Mouse (Mus musculus) stomach, embryonic 15.5 days (tissue): ENCODE data around the gene Dzip1. TPM values are rescaled to one million over a fixed set of nuclear protein-coding genes. Genes with fewer than 3 reads are reported as not detected.

ENCODE experiments used
- ATAC-seq: fragments of 200-750 bp; cut with Nextera tagmentation; 2 replicates; pipeline ENCODE4 v1.8.0; 2017; ENCODE audit warnings: low read depth, moderate number of reproducible peaks, moderate TSS enrichment; ENCODE audit not compliant: insufficient read depth, low FRiP score
- H3K27ac ChIP-seq: fragments of 300-500 bp; sonication (generic); 2 replicates; pipeline ENCODE4 v1.5.1; 2015; ENCODE audit warnings: mild to moderate bottlenecking, inconsistent platforms
- H3K27me3 ChIP-seq: fragments of 300-500 bp; sonication (generic); replicated peaks from 2 replicates; pipeline ENCODE4 v1.6.1; 2015; ENCODE audit warnings: inconsistent platforms
- H3K36me3 ChIP-seq: fragments of 300-500 bp; sonication (generic); 2 replicates; pipeline ENCODE4 v1.6.1; 2015; ENCODE audit warnings: inconsistent platforms
- H3K4me1 ChIP-seq: fragments of 300-500 bp; sonication (generic); 2 replicates; pipeline ENCODE4 v1.6.1; 2015; ENCODE audit warnings: inconsistent platforms
- H3K4me2 ChIP-seq: fragments of 300-500 bp; sonication (generic); 2 replicates; pipeline ENCODE4 v1.6.1; 2015; ENCODE audit warnings: mild to moderate bottlenecking, inconsistent platforms
- H3K4me3 ChIP-seq: fragments of 300-500 bp; sonication (generic); replicated peaks from 2 replicates; pipeline ENCODE4 v1.5.1; 2015; ENCODE audit warnings: inconsistent platforms
- H3K9ac ChIP-seq: fragments of 300-500 bp; sonication (generic); 2 replicates; pipeline ENCODE4 v1.6.1; 2015; ENCODE audit warnings: inconsistent platforms
- H3K9me3 ChIP-seq: fragments of 300-500 bp; sonication (generic); 2 replicates; pipeline ENCODE4 v1.6.1; 2016; ENCODE audit warnings: inconsistent platforms
- WGBS: fragments of 180-500 bp; shearing (Covaris S2); methylation state at CpG from one replicate; pipeline ENCODE4 v1.1.7; 2015; 5-methylcytosine and 5-hydroxymethylcytosine counted together
- polyA plus RNA-seq: library from polyadenylated mRNA; unstranded; fragments of >200 nt; fragmentation: Nextera tagmentation; extraction: Ambion mirVana; gene quantifications from 2 replicates; pipeline ENCODE4 v1.2.1, GENCODE M21; 2015

The Dzip1 gene
- polyA plus RNA-seq, 1 experiment from 2014 or later, result 13.5 TPM

DNA sequence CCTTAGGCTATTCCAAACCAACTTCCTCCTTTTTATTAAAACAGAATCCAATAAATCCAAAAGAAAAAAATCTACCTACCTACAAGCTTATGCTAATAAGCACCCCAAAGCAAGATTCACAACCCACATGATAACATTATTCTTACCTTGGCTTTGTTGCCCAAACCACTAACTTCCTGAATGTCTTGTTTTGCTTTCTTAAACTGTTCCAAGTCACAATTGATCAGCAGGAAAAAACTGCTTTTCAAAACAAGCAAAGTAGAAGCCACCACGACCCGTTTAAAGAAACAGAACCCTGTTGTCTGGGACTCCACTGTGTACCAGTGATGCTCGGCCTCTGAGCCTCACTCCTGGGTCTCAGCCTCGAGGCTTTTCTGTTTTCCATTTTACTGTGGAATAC is 60.4 kb downstream of the Dzip1 start:
- 57% methylated on average over 4 of the region's 4 CpGs for WGBS
- H3K36me3 ChIP-seq, result no peaks in the 10 kb centered on the region

DNA sequence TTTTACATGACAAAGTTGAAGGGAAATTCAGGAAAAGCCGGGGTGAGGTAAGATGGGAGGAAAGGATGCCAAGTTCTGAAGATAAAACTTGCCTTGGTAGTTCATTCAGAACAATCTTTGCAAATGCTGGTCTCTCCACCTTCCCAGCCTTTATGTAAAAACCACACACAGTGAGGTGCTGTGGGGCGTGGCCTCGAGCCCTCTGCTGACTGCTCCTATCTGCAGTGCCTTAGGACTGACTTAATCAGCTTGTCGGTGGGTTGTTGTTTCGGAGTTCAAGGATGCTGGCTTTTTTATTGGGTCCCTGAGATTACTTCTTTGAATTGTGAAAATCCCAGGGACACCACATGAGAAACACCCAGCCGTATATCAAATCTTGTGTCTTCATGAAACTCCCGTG is 63.0 kb downstream of the Dzip1 start:
- 50% methylated on average over 7 of the region's 7 CpGs for WGBS

More for the DNA sequence above, 60.4 kb downstream of the Dzip1 start:
- no peaks in the 10 kb centered on the region for H3K27me3 ChIP-seq
- H3K27ac ChIP-seq, result no peak overlapping the region
- H3K4me3 ChIP-seq, result no peak overlapping the region
- H3K9ac ChIP-seq, result no peak overlapping the region
- no peak overlapping the region for H3K4me2 ChIP-seq
- H3K9me3 ChIP-seq, result no peaks in the 10 kb centered on the region
- H3K4me1 ChIP-seq, result no peaks in the 10 kb centered on the region
- no peak for ATAC-seq

DNA sequence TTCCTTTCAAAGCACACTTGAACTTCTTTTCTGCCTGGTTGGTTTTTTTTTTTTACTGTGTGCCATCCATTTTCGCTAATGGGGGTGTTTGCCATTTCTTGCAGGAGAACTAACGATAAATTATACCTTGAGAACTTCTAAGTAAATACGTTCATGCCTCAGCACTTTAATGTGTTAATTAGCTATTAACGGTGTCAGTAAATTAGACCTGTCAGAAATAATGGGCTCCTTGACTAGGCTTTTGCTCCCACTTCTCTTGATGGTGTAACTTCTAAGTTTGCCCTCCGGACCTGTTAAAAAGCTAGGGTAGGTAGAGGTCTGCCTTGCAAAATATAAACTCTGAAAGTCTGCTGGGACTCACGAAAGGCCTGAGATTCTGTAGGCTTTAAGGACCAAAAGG is 66.9 kb downstream of the Dzip1 start:
- Histone ChIP-seq H3K9me3 (no peaks in the 10 kb centered on the region), H3K4me2 (no peak overlapping the region), H3K27ac (no peak overlapping the region), H3K4me1 (0 out of 2 replicates have a peak, but pooled peaks cover 4% of the 10 kb centered on the region), H3K4me3 (no peak overlapping the region), H3K36me3 (no peaks in the 10 kb centered on the region), H3K27me3 (no peaks in the 10 kb centered on the region; the same call in 1 of the 2 replicates), H3K9ac (no peak overlapping the region)
- ATAC-seq, result no peak
- 57% methylated on average over 6 of the region's 6 CpGs for WGBS

More for the DNA sequence above, 63.0 kb downstream of the Dzip1 start:
- no peak for ATAC-seq
- no peaks in the 10 kb centered on the region for H3K36me3 ChIP-seq
- H3K9me3 ChIP-seq, result no peaks in the 10 kb centered on the region
- no peak overlapping the region for H3K4me3 ChIP-seq
- H3K27ac ChIP-seq, result no peak overlapping the region
- H3K27me3 ChIP-seq, result no peaks in the 10 kb centered on the region
- H3K4me2 ChIP-seq, result no peak overlapping the region
- no peak overlapping the region for H3K9ac ChIP-seq
- no peaks in the 10 kb centered on the region for H3K4me1 ChIP-seq

DNA sequence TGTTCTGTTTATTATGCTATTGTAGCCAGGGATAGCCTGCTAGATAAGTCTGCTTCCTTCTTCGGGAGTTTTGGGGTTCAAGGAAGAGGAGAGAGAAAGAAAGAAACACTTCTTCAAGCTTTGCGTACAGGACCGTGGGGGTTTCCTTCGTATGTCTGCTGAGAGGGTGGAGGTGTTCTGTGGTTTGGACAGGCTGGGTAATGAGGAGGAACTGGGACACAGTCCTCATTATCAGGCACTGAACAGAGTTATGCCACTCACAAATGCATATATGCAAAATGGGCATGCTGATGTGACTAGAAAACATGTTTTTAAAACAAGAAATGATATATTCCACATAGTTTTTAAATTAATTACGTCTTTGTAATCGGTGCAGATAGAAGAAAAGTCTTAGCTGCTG is 68.7 kb downstream of the Dzip1 start:
- 0 out of 2 replicates have a peak, but pooled peaks cover 4% of the 10 kb centered on the region for H3K4me1 ChIP-seq
- H3K4me3 ChIP-seq, result 0 out of 2 replicates have a peak overlapping the region, but pooled peaks have one; percentile 7
- H3K4me2 ChIP-seq, result no peak overlapping the region
- no peaks in the 10 kb centered on the region; the same call in 1 of the 2 replicates for H3K27me3 ChIP-seq
- H3K27ac ChIP-seq, result no peak overlapping the region
- ATAC-seq, result no peak
- no peaks in the 10 kb centered on the region for H3K36me3 ChIP-seq
- H3K9me3 ChIP-seq, result no peaks in the 10 kb centered on the region
- 72% methylated on average over 6 of the region's 6 CpGs for WGBS
- H3K9ac ChIP-seq, result no peak overlapping the region

DNA sequence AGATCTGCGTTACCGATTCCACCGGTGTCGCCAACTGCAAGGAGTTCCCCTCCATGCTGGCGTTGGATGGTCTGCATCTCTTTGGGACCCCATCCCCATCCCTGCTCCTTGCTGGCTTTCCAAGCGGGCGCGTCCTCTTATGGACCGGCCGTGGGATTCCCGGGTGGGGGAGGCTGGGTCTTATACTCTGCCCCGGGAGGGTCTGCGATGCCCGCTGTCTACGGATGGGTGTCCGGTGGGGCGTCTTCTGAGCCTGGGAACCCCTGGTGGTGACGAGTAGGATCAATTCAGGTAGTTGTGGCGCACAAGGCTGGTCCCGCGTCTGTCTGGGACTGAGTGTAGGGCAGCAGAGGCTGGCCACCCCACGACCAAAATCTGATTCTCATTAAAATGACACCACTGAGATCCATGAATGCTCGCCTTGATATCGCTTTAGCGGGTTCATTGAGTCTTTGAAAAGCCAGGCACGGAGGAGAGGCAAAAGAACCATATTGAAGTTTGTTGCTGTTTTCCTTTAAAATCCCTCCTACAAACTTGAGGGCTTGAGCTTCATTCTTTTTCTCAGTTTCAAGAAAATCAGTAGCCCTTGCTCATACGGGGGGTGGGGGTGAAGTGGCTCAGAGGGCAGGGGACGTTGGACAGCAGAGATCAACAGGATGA is 70.0 kb downstream of the Dzip1 start:
- Histone ChIP-seq H3K9ac (peak overlapping the region; percentile 17; the same call in 1 of the 2 replicates), H3K27me3 (no peaks in the 10 kb centered on the region; the same call in 1 of the 2 replicates), H3K4me1 (peaks cover 5% of the 10 kb centered on the region; the same call in 1 of the 2 replicates), H3K4me2 (peak overlapping the region; percentile 98), H3K27ac (peak overlapping the region; percentile 23; the same call in 1 of the 2 replicates), H3K9me3 (no peaks in the 10 kb centered on the region), H3K4me3 (peak overlapping the region; percentile 58), H3K36me3 (no peaks in the 10 kb centered on the region)
- under 1% methylated on average over 28 of the region's 28 CpGs for WGBS
- ATAC-seq, result peak; percentile 32; the same call in 1 of the 2 replicates

DNA sequence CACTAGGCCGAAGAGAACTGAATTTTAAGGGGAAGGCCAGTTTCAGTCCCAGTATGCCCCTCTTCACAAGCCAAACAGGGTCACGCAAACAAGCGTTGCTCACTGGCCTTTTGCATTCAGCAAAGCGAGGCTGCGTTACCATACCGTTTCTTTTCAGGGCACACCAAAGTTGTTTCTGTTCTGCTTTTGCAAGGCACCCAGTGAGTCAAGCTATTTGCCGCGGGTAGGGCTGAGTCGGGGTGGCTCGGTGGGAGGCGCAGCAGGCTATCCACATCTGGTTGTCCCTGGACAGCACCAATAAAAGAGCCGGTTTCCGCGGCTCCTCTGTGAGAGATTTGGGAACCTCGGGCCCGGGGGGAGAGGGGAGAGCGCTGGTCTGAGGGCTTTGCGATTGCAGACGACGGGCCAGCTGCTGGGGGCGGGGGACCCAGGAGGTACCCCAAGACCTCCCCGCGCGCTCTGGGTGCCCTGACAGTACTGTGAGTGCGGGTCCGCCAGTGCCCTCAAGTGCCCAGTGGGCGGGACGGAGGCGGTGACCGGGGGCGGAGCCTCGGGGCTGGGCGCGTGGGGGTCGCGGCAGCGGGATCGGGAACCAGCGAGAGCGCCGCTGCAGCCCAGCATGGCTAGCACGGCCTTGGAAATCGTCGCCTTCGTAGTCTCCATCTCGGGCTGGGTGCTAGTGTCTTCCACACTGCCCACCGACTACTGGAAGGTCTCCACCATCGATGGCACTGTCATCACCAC is 70.7 kb downstream of the Dzip1 start:
- peak overlapping the region; percentile 23; the same call in 1 of the 2 replicates for H3K27ac ChIP-seq
- 3% methylated on average over 46 of the region's 48 CpGs for WGBS
- peak overlapping the region; percentile 58 for H3K4me3 ChIP-seq
- H3K36me3 ChIP-seq, result no peaks in the 10 kb centered on the region
- peak overlapping the region; percentile 98 for H3K4me2 ChIP-seq
- peak; percentile 48; the same call in 1 of the 2 replicates for ATAC-seq
- no peaks in the 10 kb centered on the region for H3K9me3 ChIP-seq
- no peaks in the 10 kb centered on the region; the same call in 1 of the 2 replicates for H3K27me3 ChIP-seq
- H3K4me1 ChIP-seq, result peaks cover 8% of the 10 kb centered on the region; the same call in 1 of the 2 replicates
- H3K9ac ChIP-seq, result peak overlapping the region; percentile 17

- Histone ChIP-seq H3K27me3 (no peaks in the 10 kb centered on the region; the same call in 1 of the 2 replicates), H3K9ac (no peak overlapping the region), H3K4me3 (no peak overlapping the region), H3K4me2 (no peak overlapping the region), H3K4me1 (peaks cover 8% of the 10 kb centered on the region; the same call in 1 of the 2 replicates), H3K9me3 (no peaks in the 10 kb centered on the region), H3K36me3 (no peaks in the 10 kb centered on the region), H3K27ac (peak overlapping the region; percentile 26; the same call in 1 of the 2 replicates)
- WGBS, result 35% methylated on average over 6 of the region's 6 CpGs
- no peak for ATAC-seq
These were observed 73.7 kb downstream of the Dzip1 start for GRCm38 (mm10) chr14:118851496-118852107.

GRCm38 (mm10) chr14:118850696-118851035 is 74.6 kb downstream of the Dzip1 start:
- 43% methylated on average over 4 of the region's 4 CpGs for WGBS
- Histone ChIP-seq H3K4me1 (peaks cover 8% of the 10 kb centered on the region; the same call in 1 of the 2 replicates), H3K9me3 (no peaks in the 10 kb centered on the region), H3K4me2 (no peak overlapping the region), H3K9ac (no peak overlapping the region), H3K4me3 (no peak overlapping the region), H3K36me3 (no peaks in the 10 kb centered on the region), H3K27me3 (no peaks in the 10 kb centered on the region; the same call in 1 of the 2 replicates), H3K27ac (peak overlapping the region; percentile 68)
- no peak for ATAC-seq

- Histone ChIP-seq H3K4me3 (no peak overlapping the region), H3K4me2 (no peak overlapping the region), H3K4me1 (peaks cover 6% of the 10 kb centered on the region; the same call in 1 of the 2 replicates), H3K36me3 (no peaks in the 10 kb centered on the region), H3K9me3 (no peaks in the 10 kb centered on the region), H3K27ac (peak overlapping the region; percentile 68), H3K9ac (no peak overlapping the region), H3K27me3 (no peaks in the 10 kb centered on the region; the same call in 1 of the 2 replicates)
- WGBS, result 71% methylated on average over 11 of the region's 11 CpGs
- ATAC-seq, result no peak
These were observed 75.1 kb downstream of the Dzip1 start for GRCm38 (mm10) chr14:118850011-118850695.

- Histone ChIP-seq H3K4me3 (no peak overlapping the region), H3K9me3 (no peaks in the 10 kb centered on the region), H3K4me1 (peaks cover 4% of the 10 kb centered on the region; the same call in 1 of the 2 replicates), H3K36me3 (no peaks in the 10 kb centered on the region), H3K27me3 (no peaks in the 10 kb centered on the region), H3K4me2 (no peak overlapping the region), H3K27ac (peak overlapping the region; percentile 59; the same call in 1 of the 2 replicates), H3K9ac (no peak overlapping the region)
- WGBS, result 51% methylated on average over 7 of the region's 7 CpGs
- peak; percentile 7; the same call in 1 of the 2 replicates for ATAC-seq
These were observed 77.1 kb downstream of the Dzip1 start for GRCm38 (mm10) chr14:118848171-118848570.

- Histone ChIP-seq H3K9ac (no peak overlapping the region), H3K4me2 (no peak overlapping the region), H3K9me3 (no peaks in the 10 kb centered on the region), H3K4me3 (no peak overlapping the region), H3K36me3 (no peaks in the 10 kb centered on the region), H3K27ac (no peak overlapping the region), H3K27me3 (no peaks in the 10 kb centered on the region), H3K4me1 (peaks cover 4% of the 10 kb centered on the region; the same call in 1 of the 2 replicates)
- WGBS, result 91% methylated on average over 10 of the region's 10 CpGs
- no peak for ATAC-seq
These were observed 78.4 kb downstream of the Dzip1 start for GRCm38 (mm10) chr14:118846834-118847233.
